Mouse (Mus musculus) spleen, adult 18-20 months (tissue): ENCODE results near the gene Dner.

Experiments used
- DNase-seq, 2 experiments: peaks; one replicate each; pipeline ENCODE4 v3.0.0; 2022; ENCODE audit warnings: mixed read lengths in 2 of 2

The Dner gene

DNA sequence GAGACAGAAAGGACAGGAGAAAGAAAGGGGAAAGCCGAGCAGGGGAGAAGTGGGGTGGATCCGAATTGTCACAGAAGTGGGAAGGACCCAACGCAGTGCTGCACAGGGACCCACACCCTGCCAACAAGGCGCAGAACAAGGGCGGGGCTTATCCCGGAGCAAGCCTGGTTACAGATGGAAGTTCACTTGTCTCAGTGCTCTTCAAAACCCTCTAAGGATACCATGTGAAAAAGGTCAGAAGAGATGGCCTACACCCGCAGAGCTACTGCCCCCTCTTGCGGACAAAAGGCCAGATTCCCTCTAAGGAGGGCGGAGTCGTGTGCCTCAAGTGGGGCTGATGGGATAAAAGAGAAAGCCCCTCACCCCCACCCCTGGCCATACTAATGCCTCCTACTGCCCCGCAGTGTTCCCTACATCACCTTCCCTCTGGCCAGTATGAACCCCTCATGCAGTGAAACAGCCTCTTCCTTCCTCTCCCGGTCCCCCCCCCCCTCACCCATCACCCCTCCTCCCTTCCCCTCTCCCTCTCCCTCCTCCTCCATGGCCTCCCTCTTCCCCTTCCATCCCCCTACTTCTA is 73.0 kb downstream of the Dner start:
- no peak for DNase-seq

DNA sequence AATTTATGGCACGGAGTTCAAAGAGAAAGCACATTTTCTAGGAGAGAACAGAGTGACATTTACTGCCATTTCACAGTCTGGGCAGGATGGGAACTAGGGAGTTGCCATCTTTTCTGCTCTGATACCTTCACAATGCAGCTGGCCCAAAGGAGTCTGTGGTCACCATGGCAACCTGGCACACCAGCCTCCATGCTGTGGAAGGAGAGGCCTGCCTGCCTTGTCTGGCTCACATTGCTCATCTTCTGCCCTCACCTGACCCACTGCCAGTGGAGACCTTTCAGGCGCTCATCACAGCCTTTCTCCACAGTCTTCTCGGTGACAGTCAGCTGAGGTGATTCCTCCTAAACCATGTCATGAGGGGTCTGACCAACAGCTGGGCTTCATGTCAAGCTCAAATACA is 74.7 kb downstream of the Dner start:
- DNase-seq: no peak

DNA sequence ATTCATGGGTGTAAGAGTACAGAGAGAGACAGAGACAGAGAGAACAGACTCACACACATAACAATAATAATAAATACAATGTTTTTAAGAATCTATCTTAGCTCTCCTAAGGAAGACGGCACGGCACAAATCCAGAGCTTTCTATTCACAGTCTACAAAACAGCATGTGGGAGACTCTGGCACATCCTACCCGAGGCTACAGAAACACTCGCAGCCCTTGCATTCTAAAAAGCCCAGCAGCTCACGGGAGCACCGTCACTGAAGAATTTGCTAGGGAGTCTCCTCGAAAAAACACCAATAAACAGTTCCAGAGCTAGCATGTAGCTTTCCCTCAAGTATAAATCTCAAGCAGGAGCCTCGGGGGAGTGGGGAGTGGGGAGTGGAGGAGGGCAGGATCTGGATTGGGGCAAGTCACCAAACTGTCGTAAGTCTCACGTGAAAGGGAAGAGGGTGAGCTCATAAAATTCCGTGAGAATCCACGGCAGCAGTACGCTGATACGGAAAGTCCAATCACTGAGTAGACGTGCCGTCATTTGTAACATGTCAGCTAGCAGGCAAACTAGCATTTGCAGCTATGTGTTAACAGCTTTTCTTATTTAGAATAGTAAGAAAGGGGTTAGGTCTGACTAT is 76.8 kb downstream of the Dner start:
- no peak for DNase-seq

DNA sequence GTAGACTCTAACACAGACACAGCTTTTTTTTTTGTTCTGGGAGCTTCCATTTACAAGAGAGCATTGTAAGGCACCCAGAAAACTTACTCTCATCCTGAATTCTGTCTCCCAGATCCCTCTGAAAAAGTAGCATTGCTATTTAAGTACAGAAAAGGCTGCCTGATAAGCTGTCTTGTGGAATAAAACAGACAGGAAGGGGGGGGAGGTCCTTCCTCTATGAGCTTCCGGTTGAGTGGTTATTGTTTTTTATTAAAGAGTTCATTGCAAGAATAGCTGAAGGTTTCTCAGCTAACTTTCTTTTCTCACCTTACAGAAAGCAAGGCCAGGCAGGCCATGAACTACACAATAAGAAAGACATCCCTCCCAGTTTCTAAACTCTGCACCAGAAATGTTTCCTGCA is 77.9 kb downstream of the Dner start:
- DNase-seq: no peak

DNA sequence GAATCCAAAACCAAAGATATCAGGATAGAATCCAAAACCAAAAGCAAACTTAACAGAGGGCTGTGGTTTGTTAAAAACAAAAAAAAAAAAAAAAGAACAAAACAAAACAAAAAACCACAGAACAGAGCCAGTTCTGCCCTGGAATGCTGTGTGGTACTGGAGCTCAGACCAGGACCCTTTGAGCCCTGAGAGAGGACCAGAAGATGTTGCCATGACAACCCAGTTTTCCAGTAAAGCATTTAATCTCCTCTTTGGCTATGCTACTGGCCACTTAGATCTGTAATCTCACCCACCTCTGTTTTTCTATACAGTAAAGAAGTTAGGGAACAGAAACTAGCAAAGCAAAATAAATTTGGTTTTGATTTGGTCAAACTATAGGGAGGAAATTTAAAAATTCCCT is 79.9 kb downstream of the Dner start:
- DNase-seq: no peak

DNA sequence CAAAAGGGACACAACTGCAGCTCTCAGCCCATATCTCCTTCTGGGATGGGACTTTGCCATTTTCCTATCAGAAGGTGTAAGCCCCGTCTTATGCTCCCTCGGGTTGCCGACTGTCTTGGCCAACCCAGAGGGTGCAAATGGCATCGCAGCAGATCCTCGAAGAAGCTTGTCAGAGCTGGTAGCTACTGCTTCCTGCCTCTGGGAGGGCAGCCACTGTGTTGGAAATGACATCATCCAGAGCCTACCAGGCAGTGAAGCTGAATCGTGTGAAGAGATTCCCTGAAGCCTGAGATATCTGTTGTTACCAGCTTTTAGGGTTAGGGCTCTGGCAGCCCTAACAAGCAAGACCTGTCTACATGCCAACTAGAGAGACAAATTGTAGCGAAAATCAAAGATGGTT is 81.4 kb downstream of the Dner start:
- DNase-seq: no peak

DNA sequence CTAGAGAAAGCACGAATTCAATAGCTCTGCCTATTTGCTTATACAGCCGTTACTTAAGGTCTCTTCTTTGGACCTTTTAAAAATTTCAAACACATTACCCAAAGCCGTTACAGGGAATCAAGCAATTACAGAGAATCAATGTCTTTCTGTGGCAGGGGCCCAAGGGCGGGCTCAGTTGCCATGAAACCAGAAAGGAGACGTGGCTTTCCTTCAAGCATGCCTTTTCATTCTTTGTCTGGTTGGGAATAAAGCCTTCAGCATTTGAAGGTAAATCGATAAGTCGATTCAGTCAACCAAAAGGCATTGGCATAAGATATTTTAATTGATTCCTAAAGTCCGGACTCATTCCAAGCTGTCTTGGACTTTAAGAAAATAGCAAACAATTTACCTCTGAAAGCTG is 82.9 kb downstream of the Dner start:
- DNase-seq: no peak

DNA sequence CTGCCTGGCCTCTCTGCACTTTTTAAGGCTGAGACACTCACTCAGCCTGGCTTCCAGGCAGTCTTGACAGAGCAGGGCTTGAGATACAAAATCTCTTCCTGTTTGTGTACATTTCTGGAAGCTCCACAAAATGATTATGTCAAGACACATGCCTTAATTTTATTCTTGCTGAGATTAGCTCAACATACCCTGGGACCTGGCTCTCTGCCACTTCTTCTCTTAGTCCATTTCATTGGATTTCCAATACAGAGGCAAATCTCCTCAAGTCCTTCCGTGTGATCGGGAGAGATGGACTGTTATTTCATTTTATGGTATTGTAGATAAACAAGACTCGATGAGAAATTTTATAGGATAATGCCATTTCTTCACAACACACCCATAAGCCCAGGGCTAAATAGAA is 84.7 kb downstream of the Dner start:
- no peak for DNase-seq

DNA sequence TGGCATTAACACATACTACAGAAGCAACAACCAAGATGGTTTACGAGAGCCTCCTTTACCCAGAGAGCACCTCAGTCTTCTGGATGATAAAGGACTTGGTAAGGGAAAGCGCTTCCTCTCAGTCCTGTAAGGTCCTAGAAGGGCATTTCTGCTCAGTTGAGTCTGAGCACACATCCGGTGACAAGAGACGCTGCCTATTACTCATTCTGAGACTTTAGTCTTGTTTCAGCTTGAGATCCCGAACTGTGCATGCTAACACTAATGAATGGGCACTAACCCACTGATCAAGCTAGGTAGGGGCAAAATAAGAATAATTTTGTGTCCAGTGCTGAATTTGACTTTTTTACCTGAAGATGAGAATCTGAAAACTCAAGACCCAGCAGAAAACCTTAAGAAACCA is 97.0 kb downstream of the Dner start:
- no peak for DNase-seq

DNA sequence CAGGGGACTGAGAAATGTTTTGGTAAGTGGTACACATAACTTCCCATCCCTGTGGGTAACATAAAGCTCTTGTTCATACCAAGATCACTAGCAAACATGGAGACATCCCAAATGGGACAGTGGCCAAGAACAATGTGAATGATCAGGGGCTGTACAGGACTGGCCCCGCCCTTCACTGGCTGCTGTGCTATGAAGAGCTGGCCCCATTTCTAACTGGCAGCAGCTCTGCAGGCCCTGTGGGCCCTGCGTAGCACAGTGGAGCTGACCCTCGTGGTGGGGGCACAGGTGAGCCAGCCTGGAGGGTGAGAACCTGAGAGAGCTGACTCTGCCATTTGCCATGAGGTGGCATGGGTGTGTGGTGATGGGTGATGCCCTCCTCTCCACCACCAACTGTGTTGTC is 100.0 kb downstream of the Dner start:
- DNase-seq: no peak

DNA sequence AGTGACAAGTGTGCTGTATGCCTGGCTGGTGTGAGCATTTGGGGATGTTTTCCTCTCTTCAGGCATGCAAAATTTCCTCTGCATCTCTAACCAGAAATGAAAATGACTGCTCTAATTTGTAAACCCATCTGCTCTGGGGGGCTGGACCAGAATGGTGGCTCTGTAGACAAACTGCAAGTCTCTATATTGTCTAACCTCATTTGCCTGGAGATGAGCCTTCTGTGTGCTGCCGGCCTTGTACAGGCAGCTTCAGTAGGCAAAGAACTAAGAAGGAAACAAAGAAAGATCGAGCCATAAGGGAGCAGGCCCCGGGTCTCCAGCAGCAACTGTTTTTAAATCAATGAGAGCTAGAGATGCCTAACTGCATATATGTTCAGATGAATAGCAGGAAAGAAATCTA is 103.6 kb downstream of the Dner start:
- DNase-seq: no peak

DNA sequence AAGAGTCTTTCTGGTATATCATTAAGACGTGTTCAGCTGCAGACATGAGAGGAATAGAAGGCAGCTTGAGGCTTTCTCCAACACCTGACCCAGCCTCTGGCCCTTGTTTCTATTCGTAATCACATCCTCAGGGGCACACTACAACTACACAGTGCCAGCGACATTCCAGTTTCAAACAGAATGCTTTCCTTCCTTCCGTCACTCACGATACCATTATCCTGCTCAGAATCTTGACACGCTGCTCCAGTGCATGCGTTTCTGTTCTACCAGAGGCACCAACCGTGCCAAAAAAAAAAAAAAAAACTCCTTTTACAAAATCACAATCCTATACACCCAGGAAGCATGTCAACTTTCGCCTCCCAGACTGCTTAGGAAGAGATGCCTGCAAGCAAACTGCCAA is 105.5 kb downstream of the Dner start:
- DNase-seq: no peak

DNA sequence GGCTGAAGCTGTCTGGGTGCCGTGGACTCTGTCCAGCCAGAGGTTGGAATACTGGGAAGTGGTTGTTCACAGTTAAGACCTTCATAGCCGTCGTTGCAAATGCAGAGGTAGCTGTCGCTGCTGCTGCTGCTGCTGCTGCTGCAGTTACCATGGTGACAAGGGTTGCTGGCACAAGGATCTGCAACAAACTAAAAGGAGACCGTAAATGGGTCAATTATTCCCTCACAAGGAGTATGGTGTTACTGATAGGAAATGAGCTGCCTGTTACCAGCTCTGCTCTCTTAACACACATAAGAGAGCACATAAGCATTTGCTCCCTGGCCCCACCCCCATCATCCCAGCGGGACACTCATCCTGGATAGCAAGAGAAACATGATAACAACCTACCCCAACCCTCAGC is 110.6 kb downstream of the Dner start:
- no peak for DNase-seq

DNA sequence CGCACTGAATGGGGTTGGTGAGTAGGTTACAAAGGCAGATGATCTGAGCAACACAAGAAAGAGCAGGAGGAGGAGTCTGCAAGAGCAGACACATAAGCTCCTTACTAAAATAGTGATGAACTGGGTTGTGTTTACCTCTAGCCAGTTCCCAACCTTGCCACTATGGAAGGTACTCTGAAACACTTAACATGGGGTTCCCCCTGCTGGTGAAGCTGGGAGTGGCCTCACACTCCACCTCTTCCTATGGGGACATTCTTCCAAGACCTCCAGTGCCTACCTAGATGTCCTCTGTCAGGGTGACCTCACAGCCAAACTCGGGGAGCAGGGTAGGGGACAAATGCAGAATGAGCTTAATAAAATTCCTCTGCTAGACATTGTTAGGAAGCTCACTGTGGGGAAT is 114.2 kb downstream of the Dner start:
- DNase-seq: peak in 1 of 2 experiments; percentile 20

DNA sequence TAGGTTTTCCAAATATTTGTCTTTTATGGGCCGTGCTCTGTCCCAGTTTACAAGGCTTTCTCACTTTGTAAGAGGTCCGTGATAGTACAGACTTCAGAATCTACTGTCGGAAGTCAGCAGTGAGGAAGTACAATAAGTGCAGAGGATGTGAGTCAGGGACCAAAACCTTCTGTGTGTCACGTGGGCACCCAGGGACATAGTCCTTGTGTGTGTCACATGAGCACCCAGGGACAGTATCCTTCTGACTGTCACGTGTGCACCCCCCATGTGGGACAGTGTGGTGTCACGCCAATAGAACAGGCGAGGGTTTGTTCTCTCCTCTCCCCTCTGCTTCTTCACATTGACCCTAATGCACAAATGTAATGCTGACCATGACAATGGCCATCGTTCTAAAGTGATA is 134.2 kb downstream of the Dner start:
- no peak for DNase-seq

DNA sequence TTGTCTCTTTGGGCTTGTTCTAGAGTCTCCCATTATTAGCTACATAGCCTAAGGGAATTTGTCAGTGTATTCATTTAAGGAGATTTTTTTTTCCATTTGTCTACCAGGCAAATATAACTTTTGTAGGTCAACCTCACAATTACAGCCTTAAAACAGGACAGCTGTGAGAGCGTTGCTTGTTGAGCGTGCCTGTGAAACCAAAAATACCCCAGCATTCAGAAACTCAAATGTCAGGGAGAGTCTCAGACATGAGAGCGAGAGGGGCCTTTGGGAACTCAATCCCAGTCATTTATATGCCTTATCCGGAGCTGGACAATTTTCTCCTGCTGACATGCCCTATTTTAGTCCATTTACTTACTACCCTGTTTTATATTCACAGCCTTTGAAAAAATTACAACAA is 134.6 kb downstream of the Dner start:
- DNase-seq: no peak

DNA sequence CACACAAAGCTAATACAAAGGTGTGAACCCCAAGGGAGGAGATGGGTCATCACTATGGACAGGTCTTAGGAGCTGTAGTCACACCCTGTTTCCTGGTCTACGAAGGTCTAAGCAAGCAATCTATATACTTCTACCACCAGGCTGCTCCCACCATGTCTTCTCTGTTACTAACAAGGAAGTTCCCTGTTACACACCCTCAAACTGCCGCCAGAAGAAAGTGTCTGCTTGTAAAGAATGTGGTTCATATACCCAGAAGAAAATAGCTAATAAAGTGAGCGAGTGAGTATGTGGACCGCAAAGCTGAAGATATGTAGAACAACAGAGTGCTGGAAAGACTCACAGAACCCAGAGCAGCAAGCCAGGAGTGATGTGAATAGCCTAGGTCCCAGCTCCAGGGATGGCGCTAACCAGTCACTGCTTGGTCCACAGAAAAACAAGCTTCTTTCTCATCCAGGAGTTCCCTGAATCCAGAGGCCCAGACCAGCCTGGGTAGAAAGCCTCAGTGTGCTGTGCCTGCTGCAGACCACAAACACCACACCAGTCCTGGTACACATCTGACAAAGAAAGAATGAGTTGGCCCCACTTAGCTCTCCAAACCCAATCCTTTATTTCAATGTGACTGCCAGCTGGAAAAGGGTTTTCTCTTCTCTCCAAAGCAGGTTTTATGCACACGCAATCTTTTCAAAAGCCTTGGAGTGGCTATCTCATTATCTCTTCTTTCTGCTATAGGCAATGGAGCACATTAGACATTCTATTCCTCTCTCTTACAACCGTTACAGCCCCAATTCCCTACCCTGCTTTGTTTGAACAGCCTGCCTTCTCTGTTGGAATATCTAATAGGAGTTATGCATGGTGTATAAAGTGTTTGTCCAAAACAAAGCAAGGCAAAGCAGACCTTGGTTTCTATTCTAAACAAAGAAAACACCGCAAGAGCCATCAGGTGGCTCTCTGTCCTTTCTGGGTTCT is 139.2 kb downstream of the Dner start:
- DNase-seq: no peak

DNA sequence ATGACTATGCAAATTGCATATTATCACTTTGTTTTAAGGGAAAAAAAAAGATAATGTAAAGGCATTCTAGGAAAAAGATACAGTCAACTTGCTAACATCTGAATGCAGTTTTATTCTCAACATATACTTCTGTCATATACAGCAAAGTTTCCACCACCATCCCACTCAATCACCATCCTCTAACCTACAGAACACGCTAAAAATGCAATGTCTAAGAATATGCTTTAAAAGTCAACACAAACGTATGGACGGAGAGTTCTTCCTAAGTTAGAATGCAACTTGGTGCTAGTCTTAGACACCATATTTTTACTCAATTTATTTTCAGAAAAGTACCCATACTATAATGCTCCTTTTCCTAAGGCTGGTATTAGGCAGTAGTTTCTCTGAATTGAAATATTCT is 144.0 kb downstream of the Dner start:
- no peak for DNase-seq

DNA sequence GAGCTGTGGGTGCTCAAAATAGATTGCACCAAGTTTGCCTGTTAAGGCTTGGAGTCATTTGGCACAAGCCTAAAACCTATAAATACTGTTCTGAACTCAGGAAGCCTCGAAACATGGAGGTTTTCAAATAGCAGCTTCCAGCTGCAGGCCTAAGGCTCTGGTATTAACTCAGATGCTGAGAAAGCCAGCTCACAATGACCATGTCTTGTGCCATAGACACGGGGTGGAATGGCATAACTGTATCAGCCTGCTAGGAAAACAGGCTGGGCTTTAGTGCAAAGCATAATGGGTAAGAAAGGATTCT is 146.0 kb downstream of the Dner start:
- DNase-seq: no peak

DNA sequence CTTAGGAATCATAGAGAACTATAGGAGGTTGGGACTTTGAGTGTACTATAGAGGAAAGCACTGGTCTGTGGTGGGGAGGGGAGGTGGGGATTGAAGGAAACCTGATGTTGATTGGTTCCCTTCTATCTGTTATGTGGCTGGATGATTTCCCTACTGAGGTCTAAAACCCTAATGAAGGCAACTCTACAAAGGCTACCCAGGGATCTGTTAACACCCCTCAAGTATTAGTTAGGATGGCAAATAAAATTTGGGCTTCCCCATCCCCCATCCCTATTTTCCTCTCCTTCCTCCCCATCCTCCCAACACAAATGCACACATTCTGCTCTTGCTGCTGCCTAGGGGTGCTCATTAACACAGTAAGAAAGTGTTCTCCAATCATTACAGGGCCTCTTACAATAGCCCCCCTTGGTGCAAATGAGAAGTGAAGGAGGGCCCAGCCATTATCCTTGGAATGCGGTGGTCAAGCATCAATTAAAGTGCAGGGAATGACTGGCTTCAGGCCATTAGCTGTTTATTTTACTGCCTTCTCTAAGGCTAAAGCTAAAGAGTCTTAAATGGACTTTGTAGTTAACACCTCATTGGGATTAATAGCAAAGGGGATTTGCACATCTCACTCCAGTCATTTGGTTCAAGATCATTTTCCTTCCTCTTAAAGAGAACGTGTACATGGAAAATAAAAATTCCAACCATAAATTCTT is 146.5 kb downstream of the Dner start:
- no peak for DNase-seq

DNA sequence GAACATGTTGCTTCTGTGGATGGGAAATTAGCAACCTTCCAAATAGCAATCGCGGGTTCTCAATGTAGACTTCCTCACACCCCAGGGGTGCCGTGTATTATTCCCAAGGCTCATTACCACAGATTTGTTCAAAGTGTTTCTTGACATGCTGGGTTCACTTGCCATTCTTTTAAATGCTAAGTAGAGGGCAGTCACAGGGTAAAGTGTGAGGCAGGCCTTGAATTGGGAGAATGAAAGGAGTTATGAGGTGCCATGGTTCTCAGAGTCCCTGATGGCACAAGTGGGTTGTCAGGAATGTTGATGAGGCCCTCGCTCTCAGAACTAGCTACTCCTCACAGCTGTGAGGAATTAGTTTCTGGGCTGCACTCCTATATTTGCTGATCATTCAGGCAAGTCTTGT is 160.0 kb downstream of the Dner start:
- no peak for DNase-seq

DNA sequence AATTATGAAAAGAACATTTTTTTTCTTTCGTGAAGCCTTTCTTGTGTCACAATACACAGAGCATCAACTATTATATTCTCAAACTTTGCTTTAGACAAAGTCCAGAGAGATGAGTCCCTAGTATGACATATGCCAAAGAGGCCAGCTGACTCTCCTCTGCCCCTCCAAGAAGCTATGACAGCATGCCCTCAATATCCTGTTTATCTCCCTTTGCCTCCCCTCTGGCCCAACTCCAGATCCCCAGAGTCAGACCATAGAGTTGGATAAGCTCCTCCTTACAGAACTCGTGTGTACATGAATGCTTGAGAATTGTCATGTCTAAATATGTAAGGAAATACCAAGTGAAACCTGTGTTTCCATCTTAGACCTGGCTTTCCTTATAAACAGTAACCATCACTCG is 170.5 kb downstream of the Dner start:
- DNase-seq: no peak

DNA sequence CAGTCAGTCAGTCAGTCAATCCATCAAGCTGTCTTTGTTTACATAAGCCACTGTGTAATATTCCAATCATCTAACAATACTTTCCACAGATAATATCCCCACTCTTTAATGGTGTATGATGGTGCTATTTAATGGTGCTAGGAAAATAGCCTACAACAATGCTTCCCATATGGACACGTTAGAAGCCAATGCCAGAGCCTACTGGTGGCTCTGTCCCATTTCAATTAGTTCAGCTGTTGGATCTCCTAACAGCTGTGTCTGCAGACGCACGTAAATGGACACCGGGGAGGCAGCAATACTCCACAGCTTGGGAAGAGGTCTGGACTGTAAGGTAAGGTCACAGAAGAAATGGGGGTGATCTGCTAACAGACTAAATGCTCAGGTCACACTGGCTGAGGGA is 171.6 kb downstream of the Dner start:
- DNase-seq: no peak

DNA sequence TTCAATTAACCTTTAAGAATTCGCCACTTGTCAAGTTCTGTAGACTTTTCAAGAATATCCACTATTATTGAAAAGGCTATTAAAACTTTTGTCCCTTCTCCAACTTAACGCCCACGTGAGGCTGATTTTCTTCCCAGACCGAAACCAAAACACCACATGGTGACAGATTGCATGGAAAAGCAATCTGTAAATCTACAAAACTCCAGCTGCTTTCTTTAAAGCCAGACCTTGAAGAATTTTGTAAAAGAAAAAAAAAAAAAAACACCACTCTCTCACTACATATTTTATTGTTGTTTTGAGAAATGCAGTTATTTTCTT is 173.1 kb downstream of the Dner start:
- DNase-seq: no peak
